Mouse (Mus musculus) bone marrow, adult 2 months (tissue): ENCODE results near the gene Adamts12. TPM values are rescaled to one million over a fixed set of nuclear protein-coding genes. Genes with fewer than 3 reads are reported as not detected.

Experiments used
- H3K27ac ChIP-seq: fragments of 200-500 bp; 2 replicates; pipeline ENCODE4 v1.5.1; 2012; ENCODE audit warnings: low read depth, mild to moderate bottlenecking, control low read depth, inconsistent platforms, low read length; ENCODE audit not compliant: control insufficient read depth, poor library complexity, insufficient read depth
- H3K4me1 ChIP-seq: fragments of 200-500 bp; 2 replicates; pipeline ENCODE4 v1.6.1; 2011; ENCODE audit warnings: low read length; ENCODE audit not compliant: control insufficient read depth, insufficient read depth
- H3K4me3 ChIP-seq: fragments of 200-500 bp; replicated peaks from 2 replicates; pipeline ENCODE3; 2011; ENCODE audit warnings: mild to moderate bottlenecking, low read depth, low read length, control low read depth; ENCODE audit not compliant: control insufficient read depth
- CTCF ChIP-seq: fragments of 200-500 bp; IDR thresholded peaks from 2 replicates; pipeline ENCODE4 v1.5.1; 2011; ENCODE audit warnings: low read length, control low read depth; ENCODE audit not compliant: control insufficient read depth, insufficient read depth
- POLR2A ChIP-seq: fragments of 200-500 bp; IDR thresholded peaks from 2 replicates; pipeline ENCODE4 v1.6.1; 2011; ENCODE audit warnings: low read depth, mild to moderate bottlenecking, control low read depth, low read length, borderline replicate concordance; ENCODE audit not compliant: control insufficient read depth
- WGBS: fragments of 180-500 bp; shearing (Covaris S2); methylation state at CpG from one replicate; pipeline ENCODE4 v1.1.7; 2018; 5-methylcytosine and 5-hydroxymethylcytosine counted together
- polyA plus RNA-seq: library from polyadenylated mRNA; stranded (reverse); fragments of >200 nt; gene quantifications from 2 replicates; pipeline ENCODE4 v1.2.4, GENCODE M21; 2011; ENCODE audit warnings: low replicate concordance; ENCODE audit not compliant: missing spikeins, insufficient read depth, insufficient read length

Adamts12 gene
- polyA plus RNA-seq, 1 experiment: not detected

GRCm38 (mm10) chr15:11037711-11038110 lies 26.9 kb upstream of the Adamts12 start, which contains the start of gene Rxfp3:
Rxfp3 (minus strand) TSS chr15:11037991.
- Histone ChIP-seq H3K27ac (no peak within 1 kb of the TSS), H3K4me3 (no peak within 1 kb of the TSS), H3K4me1 (no peaks in the 10 kb centered on the region)
- TF ChIP-seq POLR2A: no peak
- no peak for TF ChIP-seq CTCF
- 4% methylated on average over 16 of the region's 16 CpGs for WGBS

GRCm38 (mm10) chr15:11038476-11038875 lies 26.1 kb upstream of the Adamts12 start:
- H3K4me3 ChIP-seq: no peak overlapping the region
- no peak for TF ChIP-seq CTCF
- no peak for TF ChIP-seq POLR2A
- H3K27ac ChIP-seq: no peak overlapping the region
- 3% methylated on average over 12 of the region's 12 CpGs for WGBS
- H3K4me1 ChIP-seq: no peaks in the 10 kb centered on the region

DNA sequence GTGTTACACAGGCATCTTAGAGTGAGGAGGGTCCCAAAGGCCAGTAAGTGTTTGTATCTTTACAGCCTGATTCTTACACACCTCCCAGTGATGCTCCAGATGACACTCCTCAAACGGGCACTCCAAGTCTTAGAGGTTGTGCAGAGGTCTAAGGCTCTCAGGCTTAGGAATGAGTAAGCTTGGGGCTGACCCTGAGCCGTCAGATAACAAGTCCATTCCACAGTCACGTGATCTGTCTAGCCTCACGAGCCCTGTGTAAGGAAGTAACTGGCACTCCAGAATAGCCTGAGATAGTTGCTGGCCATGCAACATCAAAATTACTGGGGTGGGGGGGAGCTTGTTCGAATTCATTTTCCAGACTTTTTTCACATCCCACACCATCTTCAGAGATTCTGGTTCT lies 24.5 kb upstream of the Adamts12 start:
- WGBS: 55% methylated on average over 5 of the region's 5 CpGs
- TF ChIP-seq POLR2A (no peak), CTCF (no peak)
- Histone ChIP-seq H3K27ac (no peak overlapping the region), H3K4me1 (no peaks in the 10 kb centered on the region), H3K4me3 (no peak overlapping the region)

DNA sequence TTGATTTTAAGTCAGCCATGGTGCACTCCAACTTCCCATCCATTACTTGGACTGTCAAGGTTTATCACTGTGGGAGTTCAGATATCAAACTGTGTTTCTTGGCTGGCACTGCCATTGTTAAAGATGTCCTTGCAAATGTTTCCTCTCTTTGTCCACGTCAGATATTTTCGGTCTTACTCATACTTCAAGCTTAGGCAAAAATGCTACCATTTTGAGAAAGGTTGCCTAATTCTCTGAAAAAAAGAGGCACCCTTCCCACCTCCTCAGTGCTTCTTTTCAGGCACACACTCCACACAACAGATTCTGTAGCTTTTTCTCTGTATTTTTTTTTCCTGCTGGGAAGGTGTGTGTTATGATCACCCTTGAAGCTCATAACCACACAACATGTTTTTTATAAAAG lies 23.4 kb upstream of the Adamts12 start:
- Histone ChIP-seq H3K4me1 (no peaks in the 10 kb centered on the region), H3K4me3 (no peak overlapping the region), H3K27ac (no peak overlapping the region)
- TF ChIP-seq CTCF (no peak), POLR2A (no peak)
- WGBS: 81% methylated on average over 2 of the region's 2 CpGs

DNA sequence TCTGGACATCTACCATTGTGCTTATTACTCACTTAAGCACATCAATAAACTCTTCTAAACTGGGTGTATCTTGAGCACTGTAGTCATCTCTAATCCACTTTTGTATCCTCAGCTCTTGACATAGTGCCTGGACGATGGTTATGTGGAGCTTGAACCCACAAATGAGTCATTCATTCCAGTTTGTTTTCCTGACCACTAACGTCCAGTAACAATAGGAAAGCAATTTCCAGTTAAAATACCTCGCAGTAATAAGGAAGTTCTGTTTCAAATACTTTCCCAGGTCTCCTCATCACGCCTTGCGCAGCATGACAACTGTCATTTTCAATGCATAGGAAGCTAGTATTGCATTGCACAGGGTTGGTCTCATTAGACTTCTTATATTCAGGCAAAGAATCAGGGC lies 21.8 kb upstream of the Adamts12 start:
- WGBS: 54% methylated on average over 5 of the region's 5 CpGs
- H3K27ac ChIP-seq: no peak overlapping the region
- no peaks in the 10 kb centered on the region for H3K4me1 ChIP-seq
- TF ChIP-seq CTCF (no peak), POLR2A (no peak)
- no peak overlapping the region for H3K4me3 ChIP-seq

- no peaks in the 10 kb centered on the region for H3K4me1 ChIP-seq
- TF ChIP-seq CTCF: no peak
- no peak for TF ChIP-seq POLR2A
- WGBS: 77% methylated on average over 10 of the region's 10 CpGs
- H3K27ac ChIP-seq: no peak overlapping the region
- H3K4me3 ChIP-seq: no peak overlapping the region
Observed at GRCm38 (mm10) chr15:11053678-11054439, 10.7 kb upstream of the Adamts12 start.

- 77% methylated on average over 7 of the region's 7 CpGs for WGBS
- Histone ChIP-seq H3K27ac (no peak overlapping the region), H3K4me3 (no peak overlapping the region), H3K4me1 (no peaks in the 10 kb centered on the region)
- TF ChIP-seq POLR2A: no peak
- TF ChIP-seq CTCF: no peak
Observed at GRCm38 (mm10) chr15:11054440-11055080, 10.0 kb upstream of the Adamts12 start.

DNA sequence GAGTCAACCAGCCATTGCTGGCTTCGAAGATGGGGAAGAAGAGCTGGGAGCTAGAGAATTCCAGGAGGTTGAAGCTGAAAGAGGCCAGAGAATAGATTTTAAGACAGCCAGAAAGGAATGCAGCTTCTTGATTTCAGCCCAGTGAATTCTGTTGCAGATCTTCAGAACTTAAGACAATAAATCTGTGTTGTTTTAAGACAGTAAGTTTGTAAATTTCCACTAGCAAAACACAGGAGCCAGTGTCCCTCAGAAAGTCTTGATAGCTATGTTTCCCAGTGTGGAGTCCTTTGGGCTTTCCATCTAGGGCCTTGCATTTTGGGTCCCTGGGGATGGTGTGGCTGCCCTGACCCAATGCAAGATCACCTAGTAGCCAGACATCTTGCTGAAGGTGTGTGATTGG lies 1.7 kb upstream of the Adamts12 start:
- Histone ChIP-seq H3K4me1 (no peaks in the 10 kb centered on the region), H3K27ac (no peak overlapping the region), H3K4me3 (no peak overlapping the region)
- TF ChIP-seq CTCF (no peak), POLR2A (no peak)
- WGBS: 57% methylated on average over 1 of the region's 1 CpGs
